Mouse (Mus musculus): ENCODE measurements at regions not wholly inside any gene's neighbourhood (a gene's known extent, or its start where the extent isn't known, plus 50 kb on each side); places are given as distances from the start of the nearest gene placed in this dataset.
A peak's percentile ranks its signal among the peaks of the same experiment; 100 is the strongest.

- no peak overlapping the region for H3K4me3 ChIP-seq (replicated peaks)
- 67% methylated on average over 13 of the region's 13 CpGs for WGBS
- no peak overlapping the region for H3K4me2 ChIP-seq
- H3K4me1 ChIP-seq: peaks cover 5% of the 10 kb centered on the region
- peak overlapping the region; percentile 31; the same call in 1 of the 2 replicates for H3K27ac ChIP-seq
- no peaks in the 10 kb centered on the region for H3K36me3 ChIP-seq
- ATAC-seq (ENCODE audit: insufficient read depth, low FRiP score, low read depth): peak; percentile 56; the same call in 1 of the 2 replicates
- H3K27me3 ChIP-seq (replicated peaks): no peaks in the 10 kb centered on the region
- H3K9ac ChIP-seq: no peak overlapping the region
- H3K9me3 ChIP-seq: no peaks in the 10 kb centered on the region
These were observed 58.5 kb downstream of the Zfp36l2 start for GRCm38 (mm10) chr17:84129204-84129603.

GRCm38 (mm10) chr17:84128262-84128661 is 59.5 kb downstream of the Zfp36l2 start:
- H3K4me1 ChIP-seq: peaks cover 2% of the 10 kb centered on the region; the same call in 1 of the 2 replicates
- H3K9me3 ChIP-seq: no peaks in the 10 kb centered on the region
- H3K36me3 ChIP-seq: no peaks in the 10 kb centered on the region
- 0 out of 2 replicates have a peak overlapping the region, but pooled peaks have one; percentile 42 for H3K27ac ChIP-seq
- no peak overlapping the region for H3K4me3 ChIP-seq (replicated peaks)
- H3K9ac ChIP-seq: no peak overlapping the region
- 79% methylated on average over 5 of the region's 5 CpGs for WGBS
- ATAC-seq (ENCODE audit: insufficient read depth, low FRiP score, low read depth): no peak
- H3K4me2 ChIP-seq: no peak overlapping the region
- no peaks in the 10 kb centered on the region for H3K27me3 ChIP-seq (replicated peaks)

- Histone ChIP-seq H3K9me3 (no peaks in the 10 kb centered on the region), H3K36me3 (no peaks in the 10 kb centered on the region), H3K27me3 (replicated peaks) (no peaks in the 10 kb centered on the region), H3K27ac (no peak overlapping the region), H3K4me1 (peaks cover 1% of the 10 kb centered on the region; the same call in 1 of the 2 replicates), H3K4me3 (replicated peaks) (no peak overlapping the region), H3K4me2 (no peak overlapping the region), H3K9ac (no peak overlapping the region)
- no peak for ATAC-seq (ENCODE audit: insufficient read depth, low FRiP score, low read depth)
- WGBS: 64% methylated on average over 5 of the region's 5 CpGs
These were observed 61.6 kb downstream of the Zfp36l2 start for GRCm38 (mm10) chr17:84126168-84126567.

- 94% methylated on average over 2 of the region's 2 CpGs for WGBS
- ATAC-seq (ENCODE audit: insufficient read depth, low FRiP score, low read depth): no peak
- no peaks in the 10 kb centered on the region for H3K9me3 ChIP-seq
These were observed 64.6 kb downstream of the Zfp36l2 start for GRCm38 (mm10) chr17:84123161-84123560.

GRCm38 (mm10) chr17:84122486-84123131 is 65.1 kb downstream of the Zfp36l2 start:
- Histone ChIP-seq H3K27me3 (replicated peaks) (no peaks in the 10 kb centered on the region), H3K4me3 (replicated peaks) (no peak overlapping the region), H3K4me1 (peaks cover 4% of the 10 kb centered on the region; the same call in 1 of the 2 replicates), H3K9ac (no peak overlapping the region), H3K9me3 (no peaks in the 10 kb centered on the region), H3K36me3 (no peaks in the 10 kb centered on the region), H3K4me2 (no peak overlapping the region), H3K27ac (no peak overlapping the region)
- ATAC-seq (ENCODE audit: insufficient read depth, low FRiP score, low read depth): no peak
- 80% methylated on average over 6 of the region's 6 CpGs for WGBS

More at GRCm38 (mm10) chr17:84123161-84123560, 64.6 kb downstream of the Zfp36l2 start:
- no peak overlapping the region for H3K27ac ChIP-seq
- H3K4me2 ChIP-seq: no peak overlapping the region
- no peaks in the 10 kb centered on the region for H3K36me3 ChIP-seq
- no peak overlapping the region for H3K4me3 ChIP-seq (replicated peaks)
- no peaks in the 10 kb centered on the region for H3K27me3 ChIP-seq (replicated peaks)
- H3K9ac ChIP-seq: no peak overlapping the region
- no peaks in the 10 kb centered on the region; the same call in 1 of the 2 replicates for H3K4me1 ChIP-seq

GRCm38 (mm10) chr17:84121291-84121690 is 66.5 kb downstream of the Zfp36l2 start:
- no peak overlapping the region for H3K4me3 ChIP-seq (replicated peaks)
- H3K9ac ChIP-seq: no peak overlapping the region
- no peak for ATAC-seq (ENCODE audit: insufficient read depth, low FRiP score, low read depth)
- H3K36me3 ChIP-seq: no peaks in the 10 kb centered on the region
- no peak overlapping the region for H3K27ac ChIP-seq
- no peak overlapping the region for H3K4me2 ChIP-seq
- H3K27me3 ChIP-seq (replicated peaks): no peaks in the 10 kb centered on the region
- H3K4me1 ChIP-seq: peaks cover 11% of the 10 kb centered on the region; the same call in 1 of the 2 replicates
- H3K9me3 ChIP-seq: no peaks in the 10 kb centered on the region
- WGBS: 73% methylated on average over 6 of the region's 6 CpGs

GRCm38 (mm10) chr17:84119221-84120017 is 68.3 kb downstream of the Zfp36l2 start:
- no peaks in the 10 kb centered on the region for H3K36me3 ChIP-seq
- no peak overlapping the region for H3K4me2 ChIP-seq
- WGBS: 80% methylated on average over 16 of the region's 16 CpGs
- H3K27ac ChIP-seq: 0 out of 2 replicates have a peak overlapping the region, but pooled peaks have one; percentile 40
- no peaks in the 10 kb centered on the region for H3K27me3 ChIP-seq (replicated peaks)
- no peak overlapping the region for H3K9ac ChIP-seq
- no peaks in the 10 kb centered on the region for H3K9me3 ChIP-seq
- no peak; the same call in 1 of the 2 replicates for ATAC-seq (ENCODE audit: insufficient read depth, low FRiP score, low read depth)
- no peak overlapping the region for H3K4me3 ChIP-seq (replicated peaks)
- peaks cover 20% of the 10 kb centered on the region for H3K4me1 ChIP-seq

GRCm38 (mm10) chr17:84118781-84119180 is 69.0 kb downstream of the Zfp36l2 start:
- peaks cover 26% of the 10 kb centered on the region for H3K4me1 ChIP-seq
- H3K9ac ChIP-seq: no peak overlapping the region
- ATAC-seq (ENCODE audit: insufficient read depth, low FRiP score, low read depth): no peak
- H3K27ac ChIP-seq: peak overlapping the region; percentile 40; the same call in 1 of the 2 replicates
- no peaks in the 10 kb centered on the region for H3K36me3 ChIP-seq
- H3K4me3 ChIP-seq (replicated peaks): no peak overlapping the region
- 37% methylated on average over 1 of the region's 1 CpGs for WGBS
- no peak overlapping the region for H3K4me2 ChIP-seq
- H3K9me3 ChIP-seq: no peaks in the 10 kb centered on the region
- no peaks in the 10 kb centered on the region for H3K27me3 ChIP-seq (replicated peaks)

GRCm38 (mm10) chr17:84118271-84118670 is 69.5 kb downstream of the Zfp36l2 start:
- ATAC-seq (ENCODE audit: insufficient read depth, low FRiP score, low read depth): no peak; the same call in 1 of the 2 replicates
- Histone ChIP-seq H3K36me3 (no peaks in the 10 kb centered on the region), H3K4me2 (no peak overlapping the region), H3K4me1 (peaks cover 30% of the 10 kb centered on the region), H3K4me3 (replicated peaks) (no peak overlapping the region), H3K27me3 (replicated peaks) (no peaks in the 10 kb centered on the region), H3K27ac (peak overlapping the region; percentile 31; the same call in 1 of the 2 replicates), H3K9ac (no peak overlapping the region), H3K9me3 (no peaks in the 10 kb centered on the region)
- 86% methylated on average over 4 of the region's 4 CpGs for WGBS

- no peak overlapping the region for H3K4me2 ChIP-seq
- H3K9me3 ChIP-seq: no peaks in the 10 kb centered on the region
- 50% methylated on average over 1 of the region's 1 CpGs for WGBS
- no peak overlapping the region for H3K4me3 ChIP-seq (replicated peaks)
- H3K27ac ChIP-seq: no peak overlapping the region
- no peak for ATAC-seq (ENCODE audit: insufficient read depth, low FRiP score, low read depth)
- H3K27me3 ChIP-seq (replicated peaks): no peaks in the 10 kb centered on the region
- H3K9ac ChIP-seq: no peak overlapping the region
- H3K4me1 ChIP-seq: peaks cover 34% of the 10 kb centered on the region
- no peaks in the 10 kb centered on the region for H3K36me3 ChIP-seq
These were observed 70.0 kb downstream of the Zfp36l2 start for GRCm38 (mm10) chr17:84117756-84118155.

- H3K4me2 ChIP-seq: no peak overlapping the region
- no peaks in the 10 kb centered on the region for H3K36me3 ChIP-seq
- 0 out of 2 replicates have a peak overlapping the region, but pooled peaks have one; percentile 3 for H3K27ac ChIP-seq
- no peak overlapping the region for H3K9ac ChIP-seq
- H3K4me3 ChIP-seq (replicated peaks): no peak overlapping the region
- WGBS: 77% methylated on average over 17 of the region's 17 CpGs
- H3K9me3 ChIP-seq: no peaks in the 10 kb centered on the region
- no peak for ATAC-seq (ENCODE audit: insufficient read depth, low FRiP score, low read depth)
- H3K27me3 ChIP-seq (replicated peaks): no peaks in the 10 kb centered on the region
- H3K4me1 ChIP-seq: peaks cover 45% of the 10 kb centered on the region
These were observed 71.1 kb downstream of the Zfp36l2 start for GRCm38 (mm10) chr17:84116340-84117279.
